Mouse (Mus musculus): ENCODE results near the gene Mep1a.
A peak's percentile ranks its signal among the peaks of the same experiment; 100 is the strongest.

DNA sequence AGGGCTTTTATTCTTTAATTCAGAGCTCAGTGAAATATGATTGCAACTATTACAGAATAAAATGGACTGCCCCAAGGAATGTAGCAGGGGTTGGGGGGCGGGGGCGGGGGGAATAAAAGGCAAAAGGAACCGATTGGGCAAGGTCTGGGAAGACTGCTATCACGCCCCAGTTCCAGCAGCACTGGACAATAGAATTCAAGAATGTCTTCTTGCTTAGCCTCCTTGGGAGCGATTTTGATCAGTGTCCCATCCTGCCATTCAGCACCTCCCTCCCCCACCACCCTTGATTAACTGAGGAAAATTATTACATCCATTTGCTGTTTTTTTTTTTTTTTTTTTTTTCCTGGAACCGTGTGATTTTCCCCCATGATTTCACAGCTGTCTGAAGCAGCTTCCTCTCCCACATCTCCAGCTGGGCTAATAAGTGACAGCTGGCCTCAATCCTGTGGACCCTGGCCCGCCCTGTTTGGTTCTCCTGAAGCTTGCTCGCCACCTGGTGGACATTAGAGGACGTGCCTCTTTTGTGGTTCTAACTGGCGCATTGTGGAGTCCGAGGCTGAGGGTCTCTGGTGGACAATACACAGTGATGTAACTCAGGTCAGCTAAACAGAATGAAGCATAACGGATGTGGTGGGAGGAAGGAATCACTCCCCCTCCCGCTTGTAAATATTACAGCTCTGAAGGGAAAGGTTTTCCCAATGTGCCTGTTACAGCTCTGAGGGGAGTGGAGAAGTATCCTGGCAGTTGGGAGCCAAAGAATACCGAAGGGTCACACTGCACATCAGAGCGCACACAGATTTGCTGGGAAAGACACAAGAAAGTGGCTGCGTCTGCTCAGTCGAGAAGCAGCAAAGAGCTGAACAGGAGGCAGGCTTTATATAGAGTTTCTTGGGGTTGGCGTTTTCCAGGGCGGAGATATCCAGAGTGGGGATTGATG, 42.1 kb downstream of the Mep1a start:
- TF ChIP-seq CTCF (IDR thresholded peaks at IDR 0.05; ENCODE audit: low read depth) (peak; percentile 91), EP300 (IDR thresholded peaks at IDR 0.05; ENCODE audit: low read depth) (no peak)

Data from liver, embryonic 14.5 days (tissue).